Mouse (Mus musculus) lung, embryonic 14.5 days (tissue): ENCODE data around the gene Lrrc57. TPM values are rescaled to one million over a fixed set of nuclear protein-coding genes. Genes with fewer than 3 reads are reported as not detected.
"Not testable (repeated sequence)": the region's sequence is repeated elsewhere in the genome, so short reads cannot be mapped to it uniquely, and the experiment has no call there.

ENCODE experiments used
- ATAC-seq: fragments of 200-750 bp; cut with Nextera tagmentation; 2 replicates; pipeline ENCODE4 v1.8.0; 2017; ENCODE audit warnings: mild to moderate bottlenecking, moderate TSS enrichment, moderate library complexity; ENCODE audit not compliant: insufficient read depth
- DNase-seq: peaks from one replicate; pipeline ENCODE4 v3.0.0-alpha.2; 2015
- H3K27ac ChIP-seq: fragments of 300-500 bp; sonication (generic); 2 replicates; pipeline ENCODE4 v1.5.1; 2014; ENCODE audit warnings: low read depth, mild to moderate bottlenecking, moderate library complexity
- H3K27me3 ChIP-seq: fragments of 300-500 bp; sonication (generic); 2 replicates; pipeline ENCODE4 v1.6.1; 2014; ENCODE audit warnings: low read length, control low read depth; ENCODE audit not compliant: insufficient read depth
- H3K36me3 ChIP-seq: fragments of 300-500 bp; sonication (generic); 2 replicates; pipeline ENCODE4 v1.6.1; 2014; ENCODE audit warnings: control low read depth; ENCODE audit not compliant: insufficient read depth
- H3K4me1 ChIP-seq: fragments of 300-500 bp; sonication (generic); 2 replicates; pipeline ENCODE4 v1.6.1; 2014; ENCODE audit warnings: antibody characterized with exemption, control low read depth; ENCODE audit not compliant: insufficient read depth
- H3K4me2 ChIP-seq: fragments of 300-500 bp; sonication (generic); 2 replicates; pipeline ENCODE4 v1.6.1; 2014; ENCODE audit warnings: mild to moderate bottlenecking
- H3K4me3 ChIP-seq: fragments of 300-500 bp; sonication (generic); 2 replicates; pipeline ENCODE4 v1.5.1; 2014; ENCODE audit warnings: low read depth, low read length
- H3K9ac ChIP-seq: fragments of 300-500 bp; sonication (generic); 2 replicates; pipeline ENCODE4 v1.6.1; 2014
- H3K9me3 ChIP-seq: fragments of 300-500 bp; sonication (generic); 2 replicates; pipeline ENCODE4 v1.6.1; 2016; ENCODE audit warnings: low read depth, low read length, control low read depth
- CTCF ChIP-seq: IDR thresholded peaks from 2 replicates; pipeline ENCODE4 v1.5.1; 2016; ENCODE audit warnings: antibody characterized with exemption, low read depth
- WGBS: fragments of 180-500 bp; shearing (Covaris S2); extraction: QIAGEN DNeasy Blood & Tissue Kit; methylation state at CpG from one replicate; pipeline ENCODE4 v1.1.7; 2014; 5-methylcytosine and 5-hydroxymethylcytosine counted together
- polyA plus RNA-seq: library from polyadenylated mRNA; unstranded; fragments of >200 nt; fragmentation: Nextera tagmentation; extraction: Ambion mirVana; gene quantifications from 2 replicates; pipeline ENCODE4 v1.2.1, GENCODE M21; 2014

The Lrrc57 gene
- polyA plus RNA-seq, 1 experiment from 2014 or later, result 23.5 TPM

- H3K4me3 ChIP-seq, result no peak overlapping the region
- no peaks in the 10 kb centered on the region for H3K9me3 ChIP-seq
- DNase-seq (no peak), ATAC-seq (no peak)
- H3K4me1 ChIP-seq, result no peaks in the 10 kb centered on the region
- 92% methylated on average over 3 of the region's 3 CpGs for WGBS
- no peak for TF ChIP-seq CTCF
- no peak overlapping the region for H3K4me2 ChIP-seq
- no peak overlapping the region for H3K9ac ChIP-seq
- H3K27ac ChIP-seq, result no peak overlapping the region
- H3K27me3 ChIP-seq, result no peaks in the 10 kb centered on the region
- H3K36me3 ChIP-seq, result no peaks in the 10 kb centered on the region; the same call in 1 of the 2 replicates
Observed at GRCm38 (mm10) chr2:120571081-120571480, 38.2 kb downstream of the Lrrc57 start.

GRCm38 (mm10) chr2:120567798-120568320 is 41.5 kb downstream of the Lrrc57 start:
- Histone ChIP-seq H3K4me3 (peak overlapping the region; percentile 69), H3K36me3 (no peaks in the 10 kb centered on the region; the same call in 1 of the 2 replicates), H3K9ac (peak overlapping the region; percentile 75), H3K27ac (peak overlapping the region; percentile 95), H3K4me1 (no peaks in the 10 kb centered on the region), H3K4me2 (peak overlapping the region; percentile 82), H3K9me3 (no peaks in the 10 kb centered on the region), H3K27me3 (no peaks in the 10 kb centered on the region)
- WGBS, result under 1% methylated on average over 22 of the region's 22 CpGs
- no peak for TF ChIP-seq CTCF
- DNase-seq (no peak), ATAC-seq (peak; percentile 81)

GRCm38 (mm10) chr2:120566886-120567797 is 42.2 kb downstream of the Lrrc57 start, which contains the start of gene Snap23:
Snap23 (plus strand) TSS chr2:120567671.
- Histone ChIP-seq H3K4me1 (no peaks in the 10 kb centered on the region), H3K9ac (peak within 1 kb of the TSS; percentile 75), H3K4me2 (peak within 1 kb of the TSS; percentile 82), H3K9me3 (no peaks in the 10 kb centered on the region), H3K27me3 (no peaks in the 10 kb centered on the region), H3K36me3 (no peaks in the 10 kb centered on the region; the same call in 1 of the 2 replicates), H3K4me3 (peak within 1 kb of the TSS; percentile 69), H3K27ac (peak within 1 kb of the TSS; percentile 95)
- ATAC-seq, result peak; percentile 96
- peak; percentile 98 for DNase-seq
- WGBS, result under 1% methylated on average over 42 of the region's 42 CpGs
- TF ChIP-seq CTCF, result no peak

- 76% methylated on average over 2 of the region's 2 CpGs for WGBS
- Histone ChIP-seq H3K9me3 (no peaks in the 10 kb centered on the region), H3K9ac (no peak overlapping the region)
Observed at GRCm38 (mm10) chr2:120565363-120565762, 44.0 kb downstream of the Lrrc57 start.

GRCm38 (mm10) chr2:120564548-120565188 is 44.7 kb downstream of the Lrrc57 start:
- WGBS, result 88% methylated on average over 4 of the region's 4 CpGs
- not testable (repeated sequence) for H3K4me3 ChIP-seq, H3K9me3 ChIP-seq, H3K27me3 ChIP-seq, ATAC-seq, H3K36me3 ChIP-seq, DNase-seq, H3K9ac ChIP-seq, H3K4me1 ChIP-seq, H3K27ac ChIP-seq, H3K4me2 ChIP-seq

More at GRCm38 (mm10) chr2:120565363-120565762, 44.0 kb downstream of the Lrrc57 start:
- no peak for ATAC-seq
- no peaks in the 10 kb centered on the region for H3K4me1 ChIP-seq
- no peaks in the 10 kb centered on the region for H3K36me3 ChIP-seq
- no peak overlapping the region for H3K4me2 ChIP-seq
- no peak overlapping the region for H3K27ac ChIP-seq
- no peak for DNase-seq
- H3K4me3 ChIP-seq, result no peak overlapping the region
- no peak for TF ChIP-seq CTCF
- no peaks in the 10 kb centered on the region for H3K27me3 ChIP-seq

- no peaks in the 10 kb centered on the region for H3K9me3 ChIP-seq
- H3K4me1 ChIP-seq, result no peaks in the 10 kb centered on the region
- peak; percentile 93 for DNase-seq
- WGBS, result under 1% methylated on average over 50 of the region's 50 CpGs
- H3K4me2 ChIP-seq, result peak within 1 kb of the TSS; percentile 69
- no peaks in the 10 kb centered on the region for H3K36me3 ChIP-seq
- peak within 1 kb of the TSS; percentile 64; the same call in 1 of the 2 replicates for H3K27ac ChIP-seq
- no peaks in the 10 kb centered on the region for H3K27me3 ChIP-seq
- no peak for TF ChIP-seq CTCF
- peak within 1 kb of the TSS; percentile 93 for H3K9ac ChIP-seq
- peak within 1 kb of the TSS; percentile 86 for H3K4me3 ChIP-seq
- peak; percentile 68 for ATAC-seq
Observed at GRCm38 (mm10) chr2:120563235-120563990, 45.9 kb downstream of the Lrrc57 start, which contains the start of gene Zfp106. Zfp106 (minus strand) TSS chr2:120563843.
